Mouse (Mus musculus) gastrocnemius, adult 2 months (tissue): ENCODE results near the gene Tars2. TPM values are rescaled to one million over a fixed set of nuclear protein-coding genes. Genes with fewer than 3 reads are reported as not detected.
A peak's percentile ranks its signal among the peaks of the same experiment; 100 is the strongest.

Experiments used
- DNase-seq: peaks from one replicate; pipeline ENCODE4 v3.0.0; 2022
- H3K27ac ChIP-seq: fragments of 200-600 bp; 2 replicates; pipeline ENCODE4 v1.8.1; 2022; ENCODE audit warnings: mild to moderate bottlenecking
- H3K4me3 ChIP-seq: fragments of 200-600 bp; 2 replicates; pipeline ENCODE4 v1.8.1; 2022; ENCODE audit warnings: mild to moderate bottlenecking, moderate library complexity
- CTCF ChIP-seq: fragments of 200-600 bp; IDR thresholded peaks from 2 replicates; pipeline ENCODE4 v1.8.1; 2022; ENCODE audit warnings: antibody characterized with exemption, mild to moderate bottlenecking, moderate library complexity
- intact Hi-C: fragments of 180-260 bp; cut with DNase I; formaldehyde crosslinking; loops from one replicate; pipeline ENCODE4 v1.15.1; 2025
- total RNA-seq, 2 experiments: library from RNA; stranded (reverse); gene quantifications; 2 replicates each; pipeline ENCODE4 v1.2.3; 2021

The Tars2 gene
- total RNA-seq, 2 experiments from 2014 or later: 23.0 to 30.8 TPM

GRCm38 (mm10) chr3:95731802-95732201 lies 28.2 kb downstream of the Tars2 start:
- no peak overlapping the region for H3K4me3 ChIP-seq
- intact Hi-C loops: loop anchor here (5.0 kb wide), 1 partner anchor 100 kb away; no protein-coding TSS in a partner anchor
- peak; percentile 49 for TF ChIP-seq CTCF
- no peak overlapping the region for H3K27ac ChIP-seq
- DNase-seq: no peak

- TF ChIP-seq CTCF: no peak
- Histone ChIP-seq H3K27ac (no peak overlapping the region), H3K4me3 (no peak overlapping the region)
- DNase-seq: no peak
- intact Hi-C loops: loop anchor here (5.0 kb wide), 1 partner anchor 98 kb away; no protein-coding TSS in a partner anchor
Measured at GRCm38 (mm10) chr3:95730431-95730830, 29.6 kb downstream of the Tars2 start.

DNA sequence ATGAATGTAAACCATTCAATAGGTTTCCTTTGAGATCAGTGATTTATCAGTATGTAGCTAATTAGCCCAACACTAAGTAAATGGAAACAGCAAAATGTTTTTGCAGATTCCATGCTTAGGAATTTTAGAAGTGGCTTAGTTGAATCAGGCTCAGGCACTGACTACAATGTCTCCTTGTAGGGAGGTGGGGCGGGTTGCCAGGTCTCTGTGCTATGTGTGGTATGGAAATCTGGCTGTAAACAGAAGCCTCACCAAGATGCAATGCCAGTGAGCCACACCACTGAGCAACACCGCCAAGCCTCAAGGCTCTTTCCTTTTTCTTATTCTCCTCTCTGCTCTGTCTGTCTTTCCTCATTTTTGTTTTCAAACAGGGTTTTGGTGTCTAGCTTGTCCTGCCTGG lies 31.1 kb downstream of the Tars2 start:
- intact Hi-C loops: no loop called here
- no peak for DNase-seq
- no peak for TF ChIP-seq CTCF
- Histone ChIP-seq H3K27ac (no peak overlapping the region), H3K4me3 (no peak overlapping the region)

DNA sequence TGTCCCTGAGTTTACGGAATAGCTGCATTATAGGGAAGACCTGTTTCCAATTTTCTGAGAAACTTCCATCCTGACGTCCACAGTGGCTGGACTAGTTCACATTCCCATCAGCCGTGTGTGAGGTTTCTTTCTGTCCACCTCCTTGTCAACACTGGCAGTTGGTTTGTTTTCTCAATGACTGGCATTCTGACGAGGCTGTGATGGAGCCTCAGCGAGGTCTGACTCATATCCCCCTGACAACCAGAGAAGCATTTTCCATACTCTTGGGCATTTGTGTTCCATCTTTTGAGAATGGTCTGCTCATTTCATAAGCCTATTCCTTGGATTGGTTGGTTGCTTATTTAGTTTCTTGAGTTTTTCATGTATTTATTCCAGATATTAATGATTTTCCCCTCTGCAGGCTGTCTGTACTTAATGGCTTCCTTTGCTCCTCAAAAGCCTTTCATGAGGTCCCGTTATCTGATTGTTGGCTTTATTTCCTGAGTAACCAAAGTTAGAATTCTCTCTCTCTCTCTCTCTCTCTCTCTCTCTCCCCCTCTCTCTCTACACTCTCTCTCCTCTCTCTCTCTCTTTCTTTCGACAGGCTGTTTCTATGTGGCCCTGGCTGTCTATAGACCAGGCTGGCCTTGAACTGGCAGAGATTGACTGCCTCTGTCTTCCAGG lies 33.2 kb downstream of the Tars2 start:
- DNase-seq: no peak
- TF ChIP-seq CTCF: no peak
- intact Hi-C loops: no loop called here
- Histone ChIP-seq H3K27ac (no peak overlapping the region), H3K4me3 (no peak overlapping the region)

DNA sequence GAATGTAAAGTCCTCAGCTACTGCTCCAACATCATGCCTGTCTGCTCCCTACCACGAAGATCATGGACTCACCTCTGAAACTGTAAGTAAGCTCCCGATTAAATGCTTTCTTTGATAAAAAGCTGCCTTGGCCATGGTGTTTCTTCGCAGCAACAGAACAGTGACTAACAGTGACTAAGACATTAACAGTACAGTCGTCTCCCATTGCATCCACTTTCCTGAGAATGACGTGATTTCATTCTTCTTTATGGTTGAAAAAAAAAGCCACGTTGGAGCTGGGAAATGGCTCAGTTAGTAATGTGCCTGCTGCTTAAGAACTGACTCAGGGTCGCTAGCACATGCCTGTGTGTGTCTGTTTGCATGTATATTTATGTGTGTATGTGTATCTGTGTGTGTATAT lies 34.1 kb downstream of the Tars2 start:
- intact Hi-C loops: no loop called here
- no peak for DNase-seq
- TF ChIP-seq CTCF: no peak
- Histone ChIP-seq H3K4me3 (no peak overlapping the region), H3K27ac (no peak overlapping the region)

- Histone ChIP-seq H3K27ac (no peak overlapping the region), H3K4me3 (no peak overlapping the region)
- intact Hi-C loops: no loop called here
- no peak for DNase-seq
- no peak for TF ChIP-seq CTCF
Measured at GRCm38 (mm10) chr3:95722386-95722785, 37.6 kb downstream of the Tars2 start.

GRCm38 (mm10) chr3:95718153-95718552 lies 41.9 kb downstream of the Tars2 start:
- DNase-seq: no peak
- Histone ChIP-seq H3K4me3 (no peak overlapping the region), H3K27ac (no peak overlapping the region)
- TF ChIP-seq CTCF: no peak
- intact Hi-C loops: no loop called here

- Histone ChIP-seq H3K27ac (no peak overlapping the region), H3K4me3 (no peak overlapping the region)
- intact Hi-C loops: no loop called here
- DNase-seq: no peak
- no peak for TF ChIP-seq CTCF
Measured at GRCm38 (mm10) chr3:95716075-95716474, 43.9 kb downstream of the Tars2 start.

- TF ChIP-seq CTCF: no peak
- DNase-seq: no peak
- no peak overlapping the region for H3K27ac ChIP-seq
- no peak overlapping the region for H3K4me3 ChIP-seq
- intact Hi-C loops: no loop called here
Measured at GRCm38 (mm10) chr3:95709967-95710366, 50.0 kb downstream of the Tars2 start.

GRCm38 (mm10) chr3:95709044-95709443 lies 51.0 kb downstream of the Tars2 start:
- no peak for TF ChIP-seq CTCF
- no peak overlapping the region for H3K4me3 ChIP-seq
- no peak for DNase-seq
- intact Hi-C loops: no loop called here
- no peak overlapping the region for H3K27ac ChIP-seq

GRCm38 (mm10) chr3:95707497-95707896 lies 52.5 kb downstream of the Tars2 start:
- Histone ChIP-seq H3K4me3 (no peak overlapping the region), H3K27ac (no peak overlapping the region)
- TF ChIP-seq CTCF: no peak
- DNase-seq: no peak
- intact Hi-C loops: no loop called here

GRCm38 (mm10) chr3:95706273-95706672 lies 53.7 kb downstream of the Tars2 start:
- no peak for TF ChIP-seq CTCF
- Histone ChIP-seq H3K4me3 (no peak overlapping the region), H3K27ac (no peak overlapping the region)
- intact Hi-C loops: no loop called here
- no peak for DNase-seq

DNA sequence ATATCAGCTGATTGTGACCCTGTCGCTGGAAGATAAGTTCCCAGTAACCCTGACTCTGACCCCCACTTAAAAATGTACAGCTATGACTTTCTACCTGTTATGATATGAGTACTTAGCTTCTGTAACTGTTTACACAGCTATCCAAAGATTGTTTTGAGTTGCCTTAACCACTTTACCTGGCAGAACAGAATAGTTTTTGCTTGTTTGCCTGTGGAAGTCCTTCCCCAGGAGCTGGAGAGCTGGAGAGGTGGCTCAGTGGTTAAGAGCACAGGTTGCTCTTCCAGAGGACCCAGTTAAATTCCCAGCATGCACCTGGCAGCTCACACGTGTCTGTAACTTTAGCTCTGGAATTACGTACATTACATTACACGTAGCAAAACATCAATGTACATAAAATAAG lies 55.4 kb downstream of the Tars2 start:
- Histone ChIP-seq H3K4me3 (no peak overlapping the region), H3K27ac (no peak overlapping the region)
- intact Hi-C loops: no loop called here
- TF ChIP-seq CTCF: no peak
- no peak for DNase-seq

DNA sequence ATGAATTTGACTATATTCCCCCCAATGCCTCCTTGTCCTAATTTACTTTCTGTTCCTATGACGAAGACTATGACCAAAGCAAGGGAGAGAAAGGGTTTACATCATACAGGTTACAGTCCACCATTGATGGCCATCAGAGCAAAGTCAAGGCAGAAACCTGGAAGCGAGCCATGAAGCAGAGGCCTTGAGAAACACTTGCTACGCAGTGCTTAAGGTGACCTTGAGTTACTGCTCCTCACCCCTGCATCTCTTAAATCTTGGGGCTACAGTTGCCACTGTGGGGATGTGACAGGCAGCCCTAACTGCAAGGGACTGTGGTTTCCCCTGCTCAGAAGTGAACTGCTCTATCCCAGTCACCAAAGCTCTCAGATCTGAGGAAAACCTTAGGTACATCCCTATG lies 56.7 kb downstream of the Tars2 start:
- TF ChIP-seq CTCF: no peak
- Histone ChIP-seq H3K4me3 (no peak overlapping the region), H3K27ac (no peak overlapping the region)
- intact Hi-C loops: loop anchor here (2.0 kb wide), 1 partner anchor 52 kb away; no protein-coding TSS in a partner anchor
- no peak for DNase-seq
